Comparison of ENCODE assay signal across 9 mouse cellular contexts in genomic region chr13:54072526-54073057, GRCm38 (mm10). TPM values are rescaled to one million over a fixed set of nuclear protein-coding genes. Genes with fewer than 3 reads are reported as not detected.
A peak's percentile ranks its signal among the peaks of the same experiment; 100 is the strongest.
DNase-seq lines count a peak whose midpoint lies in the region; ATAC-seq and TF ChIP-seq lines count a peak whose summit lies in the region.
"Had no signal": no experiment of that assay in that cellular context is flagged by ENCODE, and none has a peak within 500 bp of the region (broad histone marks: within the 10 kb centered on the region; RNA-seq: fewer than 3 reads in every experiment).

No protein-coding gene starts in this region.

- peaks cover 4% of the 10 kb centered on the region for H3K4me1 ChIP-seq in heart, adult 2 months (ENCODE audit: control insufficient read depth, insufficient read depth, low read length)
- peaks cover 70% of the 10 kb centered on the region for H3K4me1 ChIP-seq in E14TG2a.4 (replicated peaks; ENCODE audit: low read depth, low read length)
- H3K4me1 ChIP-seq in heart, embryonic 12.5 days (replicated peaks): peaks cover 31% of the 10 kb centered on the region
- peaks cover 2 to 27% of the 10 kb centered on the region in 2 experiments; a peak in 3 of 4 replicates for H3K4me1 ChIP-seq in liver, embryonic 14.5 days (replicated peaks; ENCODE audit: control insufficient read depth in 2 of 2, insufficient read depth in 2 of 2, low read length in 1 of 2)

- no peak for ATAC-seq in heart, embryonic 12.5 days (ENCODE audit: insufficient number of reproducible peaks, low FRiP score)
- no peak for ATAC-seq in liver, embryonic 14.5 days (ENCODE audit: insufficient read depth)

- peak overlapping the region; percentile 88 for H3K27ac ChIP-seq in heart, adult 2 months
- H3K27ac ChIP-seq in heart, embryonic 12.5 days (ENCODE audit: poor library complexity, severe bottlenecking): peak overlapping the region; percentile 62
- peak overlapping the region; percentile 1 for H3K27ac ChIP-seq in liver, embryonic 14.5 days

- H3K9me3 ChIP-seq in E14TG2a.4 (ENCODE audit: low read length): no peaks in the 10 kb centered on the region
- H3K9me3 ChIP-seq in heart, embryonic 12.5 days (replicated peaks): no peaks in the 10 kb centered on the region
- H3K9me3 ChIP-seq in liver, embryonic 14.5 days (ENCODE audit: control insufficient read depth, low read length): no peaks in the 10 kb centered on the region

- DNase-seq in heart, adult 2 months: no peak
- DNase-seq in heart, adult 9 months (ENCODE audit: low spot score in 2 of 2): no peak
- DNase-seq in liver, embryonic 14.5 days (ENCODE audit: low read depth in 3 of 3, low spot score in 3 of 3): no peak
- no peak for DNase-seq in gastrocnemius, postnatal 36 days
- DNase-seq in adrenal gland, postnatal 4 days (ENCODE audit: low spot score in 2 of 2): no peak
- no peak for DNase-seq in layer of hippocampus, adult 9-11 months

- WGBS in heart, adult 2 months: 36% methylated on average over 10 of the region's 10 CpGs
- 31% methylated on average over 10 of the region's 10 CpGs for WGBS in heart, embryonic 12.5 days
- WGBS in liver, embryonic 14.5 days (ENCODE audit: insufficient replicate concordance): 5% methylated on average over 10 of the region's 10 CpGs

- peak overlapping the region; percentile 90 for H3K4me3 ChIP-seq in heart, adult 2 months
- H3K4me3 ChIP-seq in E14TG2a.4 (replicated peaks; ENCODE audit: low read length): peak overlapping the region; percentile 93
- peak overlapping the region; percentile 95 for H3K4me3 ChIP-seq in heart, embryonic 12.5 days
- H3K4me3 ChIP-seq in liver, embryonic 14.5 days (ENCODE audit: insufficient read depth in 1 of 2, low read depth in 2 of 2, low read length in 2 of 2): peak overlapping the region; percentile 75 to 78

- no peaks in the 10 kb centered on the region for H3K79me2 ChIP-seq in heart, adult 2 months (replicated peaks; ENCODE audit: control insufficient read depth, insufficient read depth, low read length)

- no peak for TF ChIP-seq POLR2A in heart, adult 2 months (IDR thresholded peaks at IDR 0.05; ENCODE audit: insufficient read depth, low read depth, low read length)

- H3K4me2 ChIP-seq in heart, embryonic 12.5 days: peak overlapping the region; percentile 85
- H3K4me2 ChIP-seq in liver, embryonic 14.5 days (ENCODE audit: low read depth): peak overlapping the region; percentile 79

- H3K27me3 ChIP-seq in heart, adult 2 months (ENCODE audit: control insufficient read depth, insufficient read depth, low read length): no peaks in the 10 kb centered on the region
- H3K27me3 ChIP-seq in E14TG2a.4 (ENCODE audit: insufficient read depth, low read length): peaks cover 20% of the 10 kb centered on the region
- 0 out of 2 replicates have a peak, but pooled peaks cover 3% of the 10 kb centered on the region for H3K27me3 ChIP-seq in heart, embryonic 12.5 days (replicated peaks)
- no peaks in the 10 kb centered on the region for H3K27me3 ChIP-seq in liver, embryonic 14.5 days (ENCODE audit: control insufficient read depth, insufficient read depth, low read length)

- TF ChIP-seq CTCF in heart, adult 2 months (IDR thresholded peaks at IDR 0.05): no peak
- no peak for TF ChIP-seq CTCF in E14TG2a.4 (conservative IDR thresholded peaks at IDR 0.05; ENCODE audit: low read length)
- no peak for TF ChIP-seq CTCF in liver, embryonic 14.5 days (IDR thresholded peaks at IDR 0.05; ENCODE audit: low read depth)

- no peak for TF ChIP-seq EP300 in heart, adult 2 months (IDR thresholded peaks at IDR 0.05; ENCODE audit: insufficient read depth, low read depth, low read length)
- no peak for TF ChIP-seq EP300 in liver, embryonic 14.5 days (IDR thresholded peaks at IDR 0.05; ENCODE audit: low read depth)

- peak overlapping the region; percentile 87 for H3K9ac ChIP-seq in heart, adult 2 months (ENCODE audit: low read depth, low read length)
- H3K9ac ChIP-seq in heart, embryonic 12.5 days: peak overlapping the region; percentile 96
- peak overlapping the region; percentile 73 for H3K9ac ChIP-seq in liver, embryonic 14.5 days (replicated peaks)

- H3K36me3 ChIP-seq in heart, adult 2 months (ENCODE audit: control insufficient read depth, insufficient read depth, low read length): no peaks in the 10 kb centered on the region
- peaks cover 36% of the 10 kb centered on the region for H3K36me3 ChIP-seq in E14TG2a.4 (ENCODE audit: insufficient read depth, low read length)
- H3K36me3 ChIP-seq in heart, embryonic 12.5 days: no peaks in the 10 kb centered on the region
- no peaks in the 10 kb centered on the region for H3K36me3 ChIP-seq in liver, embryonic 14.5 days (replicated peaks; ENCODE audit: control insufficient read depth, insufficient read depth, low read depth)

- intact Hi-C loops in heart, adult 2 months (cut with DNase I): no loop called here
- intact Hi-C loops in gastrocnemius, postnatal 36 days (cut with DNase I): no loop called here

RNA-seq across cellular contexts. Expression of gene Sfxn1, which starts 0.9 kb away (rescaled TPM):
- total RNA-seq in heart, adult 2 months (2021): 1 to 10 TPM; 8.1 to 8.5 TPM
- 6.8 and 7.9 TPM in 2 replicates for polyA plus RNA-seq in heart, adult 2 months (2012; rRNA removed)
- polyA plus RNA-seq in heart, embryonic 12.5 days (2016; fragmentation: Nextera tagmentation; extraction: Ambion mirVana): 25.4 and 26.4 TPM in 2 replicates
- 20.6 and 26.9 TPM in 2 replicates for polyA plus RNA-seq in liver, embryonic 14.5 days (2012; rRNA removed)
- 62.7 and 67.8 TPM in 2 replicates for polyA plus RNA-seq in liver, embryonic 14.5 days (2014; fragmentation: Nextera tagmentation; extraction: Ambion mirVana)
- 1 to 10 TPM; 1.8 to 2.4 TPM for total RNA-seq in gastrocnemius, postnatal 36 days (2021)
- total RNA-seq in adrenal gland, postnatal 4 days (2021): 10 to 100 TPM; 60.8 to 65.4 TPM

RNA-seq across cellular contexts. Expression of gene Drd1, which starts 17.1 kb away (rescaled TPM):
- under 1 TPM; 0.05 to 0.30 TPM for total RNA-seq in heart, adult 2 months (2021)
- polyA plus RNA-seq in heart, adult 2 months (2012; rRNA removed): 0.12 and 0.27 TPM in 2 replicates
- polyA plus RNA-seq in heart, embryonic 12.5 days (2016; fragmentation: Nextera tagmentation; extraction: Ambion mirVana): 0.12 TPM in 1 of 2 replicates, not detected in the other
- not detected in 2 replicates for polyA plus RNA-seq in liver, embryonic 14.5 days (2012; rRNA removed)
- polyA plus RNA-seq in liver, embryonic 14.5 days (2014; fragmentation: Nextera tagmentation; extraction: Ambion mirVana): 0.05 TPM in 1 of 2 replicates, not detected in the other
- total RNA-seq in gastrocnemius, postnatal 36 days (2021): not detected
- total RNA-seq in adrenal gland, postnatal 4 days (2021): under 1 TPM; 0.34 to 0.73 TPM
- total RNA-seq: neutrophil, adult 5-6 weeks had no signal

Comparison
In these comparisons a context has a peak if more than half of its experiments do, and no peak if none do; other contexts are left out.
1. H3K27ac ChIP-seq: peak in every context shown above with its lines; median percentile 88 in heart, adult 2 months; 62 in heart, embryonic 12.5 days; 1 in liver, embryonic 14.5 days.
2. RNA of gene Sfxn1, which starts 0.9 kb away (total RNA-seq): 60.8 to 65.4 TPM in adrenal gland, postnatal 4 days; 8.1 to 8.5 TPM in heart, adult 2 months and 1.8 to 2.4 TPM in gastrocnemius, postnatal 36 days; every median in the first group is over 4 times any median in the second.
3. Peak in every context shown above with its lines, with median percentiles within 50 percentile points of each other: H3K4me3 ChIP-seq and H3K9ac ChIP-seq.